Mouse (Mus musculus): ENCODE measurements at regions not wholly inside any gene's neighbourhood (a gene's known extent, or its start where the extent isn't known, plus 50 kb on each side); places are given as distances from the start of the nearest gene placed in this dataset.
A peak's percentile ranks its signal among the peaks of the same experiment; 100 is the strongest.

- peak; percentile 66 for DNase-seq (ENCODE audit: low read depth)
Measured at GRCm38 (mm10) chr6:103312935-103313334, 197.5 kb upstream of the Chl1 start.

GRCm38 (mm10) chr6:103318081-103318480 is 192.3 kb upstream of the Chl1 start:
- DNase-seq (ENCODE audit: low read depth) = peak; percentile 78
- TF ChIP-seq CTCF (IDR thresholded peaks at IDR 0.05; ENCODE audit: borderline replicate concordance, extremely low read depth, insufficient read depth, insufficient read length) (no peak), POLR2A (IDR thresholded peaks at IDR 0.05; ENCODE audit: borderline replicate concordance, extremely low read depth, insufficient read depth, insufficient read length, poor library complexity, severe bottlenecking) (no peak)

More at GRCm38 (mm10) chr6:103312935-103313334, 197.5 kb upstream of the Chl1 start:
- TF ChIP-seq CTCF (IDR thresholded peaks at IDR 0.05; ENCODE audit: borderline replicate concordance, extremely low read depth, insufficient read depth, insufficient read length) = no peak
- no peak for TF ChIP-seq POLR2A (IDR thresholded peaks at IDR 0.05; ENCODE audit: borderline replicate concordance, extremely low read depth, insufficient read depth, insufficient read length, poor library complexity, severe bottlenecking)

GRCm38 (mm10) chr6:103318677-103319359 is 191.6 kb upstream of the Chl1 start:
- TF ChIP-seq POLR2A (IDR thresholded peaks at IDR 0.05; ENCODE audit: borderline replicate concordance, extremely low read depth, insufficient read depth, insufficient read length, poor library complexity, severe bottlenecking) (no peak), CTCF (IDR thresholded peaks at IDR 0.05; ENCODE audit: borderline replicate concordance, extremely low read depth, insufficient read depth, insufficient read length) (no peak)
- peak; percentile 72 for DNase-seq (ENCODE audit: low read depth)

GRCm38 (mm10) chr6:103319964-103320363 is 190.4 kb upstream of the Chl1 start:
- DNase-seq (ENCODE audit: low read depth) = peak; percentile 59
- TF ChIP-seq CTCF (IDR thresholded peaks at IDR 0.05; ENCODE audit: borderline replicate concordance, extremely low read depth, insufficient read depth, insufficient read length) (no peak), POLR2A (IDR thresholded peaks at IDR 0.05; ENCODE audit: borderline replicate concordance, extremely low read depth, insufficient read depth, insufficient read length, poor library complexity, severe bottlenecking) (no peak)

GRCm38 (mm10) chr6:103320550-103320949 is 189.8 kb upstream of the Chl1 start:
- TF ChIP-seq POLR2A (IDR thresholded peaks at IDR 0.05; ENCODE audit: borderline replicate concordance, extremely low read depth, insufficient read depth, insufficient read length, poor library complexity, severe bottlenecking) = no peak
- TF ChIP-seq CTCF (IDR thresholded peaks at IDR 0.05; ENCODE audit: borderline replicate concordance, extremely low read depth, insufficient read depth, insufficient read length) = no peak
- peak; percentile 76 for DNase-seq (ENCODE audit: low read depth)

- no peak for TF ChIP-seq POLR2A (IDR thresholded peaks at IDR 0.05; ENCODE audit: borderline replicate concordance, extremely low read depth, insufficient read depth, insufficient read length, poor library complexity, severe bottlenecking)
- no peak for TF ChIP-seq CTCF (IDR thresholded peaks at IDR 0.05; ENCODE audit: borderline replicate concordance, extremely low read depth, insufficient read depth, insufficient read length)
- no peak for DNase-seq (ENCODE audit: low read depth)
Measured at GRCm38 (mm10) chr6:103321058-103321457, 189.3 kb upstream of the Chl1 start.

- DNase-seq (ENCODE audit: low read depth) = no peak
- TF ChIP-seq CTCF (IDR thresholded peaks at IDR 0.05; ENCODE audit: borderline replicate concordance, extremely low read depth, insufficient read depth, insufficient read length) (no peak), POLR2A (IDR thresholded peaks at IDR 0.05; ENCODE audit: borderline replicate concordance, extremely low read depth, insufficient read depth, insufficient read length, poor library complexity, severe bottlenecking) (no peak)
Measured at GRCm38 (mm10) chr6:103322442-103322841, 187.9 kb upstream of the Chl1 start.

GRCm38 (mm10) chr6:103335683-103336082 is 174.7 kb upstream of the Chl1 start:
- no peak for DNase-seq (ENCODE audit: low read depth)
- TF ChIP-seq POLR2A (IDR thresholded peaks at IDR 0.05; ENCODE audit: borderline replicate concordance, extremely low read depth, insufficient read depth, insufficient read length, poor library complexity, severe bottlenecking) = no peak

- DNase-seq (ENCODE audit: low read depth) = no peak
- TF ChIP-seq CTCF (IDR thresholded peaks at IDR 0.05; ENCODE audit: borderline replicate concordance, extremely low read depth, insufficient read depth, insufficient read length) (no peak), POLR2A (IDR thresholded peaks at IDR 0.05; ENCODE audit: borderline replicate concordance, extremely low read depth, insufficient read depth, insufficient read length, poor library complexity, severe bottlenecking) (no peak)
Measured at GRCm38 (mm10) chr6:103339961-103340732, 170.2 kb upstream of the Chl1 start.

GRCm38 (mm10) chr6:103343515-103343914 is 166.9 kb upstream of the Chl1 start:
- TF ChIP-seq CTCF (IDR thresholded peaks at IDR 0.05; ENCODE audit: borderline replicate concordance, extremely low read depth, insufficient read depth, insufficient read length) (no peak), POLR2A (IDR thresholded peaks at IDR 0.05; ENCODE audit: borderline replicate concordance, extremely low read depth, insufficient read depth, insufficient read length, poor library complexity, severe bottlenecking) (no peak)
- DNase-seq (ENCODE audit: low read depth) = no peak

- DNase-seq (ENCODE audit: low read depth) = no peak
- TF ChIP-seq CTCF (IDR thresholded peaks at IDR 0.05; ENCODE audit: borderline replicate concordance, extremely low read depth, insufficient read depth, insufficient read length) (no peak), POLR2A (IDR thresholded peaks at IDR 0.05; ENCODE audit: borderline replicate concordance, extremely low read depth, insufficient read depth, insufficient read length, poor library complexity, severe bottlenecking) (no peak)
Measured at GRCm38 (mm10) chr6:103344413-103344812, 166.0 kb upstream of the Chl1 start.

GRCm38 (mm10) chr6:103345195-103345594 is 165.2 kb upstream of the Chl1 start:
- TF ChIP-seq POLR2A (IDR thresholded peaks at IDR 0.05; ENCODE audit: borderline replicate concordance, extremely low read depth, insufficient read depth, insufficient read length, poor library complexity, severe bottlenecking) (no peak), CTCF (IDR thresholded peaks at IDR 0.05; ENCODE audit: borderline replicate concordance, extremely low read depth, insufficient read depth, insufficient read length) (no peak)

More at GRCm38 (mm10) chr6:103345195-103345594, 165.2 kb upstream of the Chl1 start:
- DNase-seq (ENCODE audit: low read depth) = no peak
